Mouse (Mus musculus) stomach, postnatal 0 days (tissue): ENCODE data around the gene Zfp950. TPM values are rescaled to one million over a fixed set of nuclear protein-coding genes. Genes with fewer than 3 reads are reported as not detected.

Source experiments
- ATAC-seq: fragments of 200-750 bp; cut with Nextera tagmentation; 2 replicates; pipeline ENCODE4 v1.8.0; 2017; ENCODE audit not compliant: low FRiP score, low TSS enrichment
- DNase-seq: peaks from one replicate; pipeline ENCODE4 v3.0.0-alpha.2; 2016; ENCODE audit warnings: low spot score
- H3K27ac ChIP-seq: fragments of 300-500 bp; sonication (generic); replicated peaks from 2 replicates; pipeline ENCODE4 v1.5.1; 2014; ENCODE audit warnings: mild to moderate bottlenecking, control low read depth
- H3K27me3 ChIP-seq: fragments of 300-500 bp; sonication (generic); 2 replicates; pipeline ENCODE4 v1.6.1; 2014; ENCODE audit warnings: low read length; ENCODE audit not compliant: control insufficient read depth, insufficient read depth
- H3K36me3 ChIP-seq: fragments of 300-500 bp; sonication (generic); 2 replicates; pipeline ENCODE4 v1.6.1; 2014; ENCODE audit warnings: low read length, mixed read lengths; ENCODE audit not compliant: control insufficient read depth, insufficient read depth
- H3K4me1 ChIP-seq: fragments of 300-500 bp; sonication (generic); replicated peaks from 2 replicates; pipeline ENCODE4 v1.6.1; 2014; ENCODE audit warnings: antibody characterized with exemption; ENCODE audit not compliant: control insufficient read depth, insufficient read depth
- H3K4me2 ChIP-seq: fragments of 300-500 bp; sonication (generic); replicated peaks from 2 replicates; pipeline ENCODE4 v1.6.1; 2014; ENCODE audit warnings: low read depth, mild to moderate bottlenecking, control low read depth, moderate library complexity
- H3K4me3 ChIP-seq: fragments of 300-500 bp; sonication (generic); 2 replicates; pipeline ENCODE4 v1.5.1; 2014; ENCODE audit warnings: low read depth, low read length, control low read depth
- H3K9ac ChIP-seq: fragments of 300-500 bp; sonication (generic); 2 replicates; pipeline ENCODE4 v1.6.1; 2014; ENCODE audit warnings: mild to moderate bottlenecking, low read length, control low read depth, mixed read lengths
- H3K9me3 ChIP-seq: fragments of 300-500 bp; sonication (generic); 2 replicates; pipeline ENCODE4 v1.6.1; 2016; ENCODE audit warnings: low read length; ENCODE audit not compliant: control insufficient read depth
- CTCF ChIP-seq: IDR thresholded peaks from 2 replicates; pipeline ENCODE4 v1.5.1; 2016; ENCODE audit warnings: antibody characterized with exemption, low read depth, mild to moderate bottlenecking, moderate library complexity
- EP300 ChIP-seq: optimal IDR thresholded peaks from 2 replicates; pipeline ENCODE3; 2016; ENCODE audit warnings: antibody characterized with exemption
- WGBS: fragments of 180-500 bp; shearing (Covaris S2); extraction: QIAGEN DNeasy Blood & Tissue Kit; methylation state at CpG from one replicate; pipeline ENCODE4 v1.1.7; 2014; 5-methylcytosine and 5-hydroxymethylcytosine counted together
- polyA plus RNA-seq: library from polyadenylated mRNA; unstranded; fragments of >200 nt; fragmentation: Nextera tagmentation; extraction: Ambion mirVana; gene quantifications from 2 replicates; pipeline ENCODE4 v1.2.1, GENCODE M21; 2015

Gene Zfp950
- polyA plus RNA-seq, 1 experiment from 2014 or later = 14.6 TPM

DNA sequence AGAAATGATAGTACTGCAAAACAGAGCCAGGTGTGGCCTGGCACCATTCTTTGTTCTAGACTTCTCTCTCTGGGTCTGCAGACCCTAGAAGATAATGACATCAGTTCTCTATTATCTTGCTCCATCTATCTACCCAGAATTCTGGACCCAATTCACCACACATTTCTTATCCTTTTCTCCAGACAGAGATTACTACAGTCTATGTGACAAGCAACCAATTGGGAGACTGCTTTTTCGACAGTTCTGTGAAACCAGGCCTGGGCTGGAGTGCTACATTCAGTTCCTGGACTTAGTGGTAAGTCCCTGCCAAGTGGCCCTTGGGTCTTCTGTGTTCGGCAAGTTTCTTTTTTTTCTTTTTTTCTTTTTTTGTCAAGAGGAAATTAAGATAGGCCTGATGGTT lies 109.1 kb downstream of the Zfp950 start:
- no peak for DNase-seq
- Histone ChIP-seq H3K4me1 (no peaks in the 10 kb centered on the region), H3K36me3 (no peaks in the 10 kb centered on the region), H3K9ac (no peak overlapping the region), H3K4me3 (no peak overlapping the region), H3K27me3 (no peaks in the 10 kb centered on the region), H3K27ac (no peak overlapping the region), H3K9me3 (no peaks in the 10 kb centered on the region), H3K4me2 (no peak overlapping the region)
- no peak for ATAC-seq
- TF ChIP-seq CTCF (no peak), EP300 (no peak)
- WGBS = 70% methylated on average over 2 of the region's 2 CpGs

DNA sequence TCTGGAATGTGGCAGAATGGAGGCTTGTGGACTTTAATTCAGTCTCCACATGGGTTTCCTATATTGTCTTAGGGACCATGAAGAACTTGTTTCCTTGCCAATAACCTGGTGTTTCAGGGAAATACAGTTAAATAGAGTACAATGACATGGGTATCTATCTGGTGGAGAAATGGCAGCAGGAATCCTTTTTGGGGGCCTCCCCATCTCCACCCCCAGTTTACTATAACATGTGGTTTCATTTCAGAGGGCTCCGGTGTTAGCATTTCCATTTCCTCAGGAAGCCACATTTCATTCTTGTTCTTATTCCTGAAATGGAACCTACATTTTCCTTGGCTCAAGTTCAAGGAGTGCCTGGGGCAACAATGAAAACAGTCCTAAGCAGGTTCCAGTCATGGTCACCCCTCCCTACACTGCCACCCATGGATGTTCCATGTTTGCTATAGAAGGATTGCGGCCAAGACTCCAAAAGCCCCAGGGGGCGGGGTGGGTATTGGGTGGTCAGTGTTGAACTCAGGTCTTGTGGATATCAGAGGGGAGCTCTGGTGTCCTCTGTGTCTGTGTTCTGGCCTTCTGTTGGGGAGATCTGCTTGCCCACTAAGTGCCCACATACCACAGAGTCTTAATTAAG lies 118.6 kb downstream of the Zfp950 start:
- ATAC-seq (no peak), DNase-seq (no peak)
- Histone ChIP-seq H3K9me3 (no peaks in the 10 kb centered on the region), H3K4me2 (no peak overlapping the region), H3K4me3 (no peak overlapping the region), H3K4me1 (no peaks in the 10 kb centered on the region), H3K9ac (no peak overlapping the region), H3K36me3 (no peaks in the 10 kb centered on the region), H3K27ac (no peak overlapping the region), H3K27me3 (no peaks in the 10 kb centered on the region)
- 71% methylated on average over 3 of the region's 3 CpGs for WGBS
- TF ChIP-seq EP300 = no peak

DNA sequence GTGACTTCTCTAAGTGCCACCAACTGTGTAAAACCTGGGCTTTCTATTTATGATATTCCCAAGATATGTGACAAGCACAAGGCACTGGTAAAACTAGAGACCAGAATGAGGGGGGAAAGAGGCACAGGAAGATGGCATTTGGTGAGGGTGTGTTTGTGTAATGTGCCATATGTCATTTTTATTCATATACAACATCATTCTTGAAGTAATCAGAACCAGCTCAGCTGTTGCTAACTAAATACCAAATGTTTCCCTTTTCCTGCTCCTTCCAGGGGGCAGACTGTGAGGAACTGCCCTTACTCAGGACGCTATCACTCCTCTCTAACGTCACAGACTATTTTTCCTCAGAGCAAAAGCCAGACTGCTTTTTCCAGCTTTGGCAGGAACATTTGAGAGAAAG lies 119.1 kb downstream of the Zfp950 start:
- ATAC-seq (no peak), DNase-seq (no peak)
- Histone ChIP-seq H3K27me3 (no peaks in the 10 kb centered on the region), H3K36me3 (no peaks in the 10 kb centered on the region), H3K4me3 (no peak overlapping the region), H3K9ac (no peak overlapping the region), H3K4me2 (no peak overlapping the region), H3K4me1 (no peaks in the 10 kb centered on the region), H3K27ac (no peak overlapping the region; the same call in 1 of the 2 replicates), H3K9me3 (no peaks in the 10 kb centered on the region)
- TF ChIP-seq CTCF (no peak), EP300 (no peak)
- 21% methylated on average over 2 of the region's 2 CpGs for WGBS

DNA sequence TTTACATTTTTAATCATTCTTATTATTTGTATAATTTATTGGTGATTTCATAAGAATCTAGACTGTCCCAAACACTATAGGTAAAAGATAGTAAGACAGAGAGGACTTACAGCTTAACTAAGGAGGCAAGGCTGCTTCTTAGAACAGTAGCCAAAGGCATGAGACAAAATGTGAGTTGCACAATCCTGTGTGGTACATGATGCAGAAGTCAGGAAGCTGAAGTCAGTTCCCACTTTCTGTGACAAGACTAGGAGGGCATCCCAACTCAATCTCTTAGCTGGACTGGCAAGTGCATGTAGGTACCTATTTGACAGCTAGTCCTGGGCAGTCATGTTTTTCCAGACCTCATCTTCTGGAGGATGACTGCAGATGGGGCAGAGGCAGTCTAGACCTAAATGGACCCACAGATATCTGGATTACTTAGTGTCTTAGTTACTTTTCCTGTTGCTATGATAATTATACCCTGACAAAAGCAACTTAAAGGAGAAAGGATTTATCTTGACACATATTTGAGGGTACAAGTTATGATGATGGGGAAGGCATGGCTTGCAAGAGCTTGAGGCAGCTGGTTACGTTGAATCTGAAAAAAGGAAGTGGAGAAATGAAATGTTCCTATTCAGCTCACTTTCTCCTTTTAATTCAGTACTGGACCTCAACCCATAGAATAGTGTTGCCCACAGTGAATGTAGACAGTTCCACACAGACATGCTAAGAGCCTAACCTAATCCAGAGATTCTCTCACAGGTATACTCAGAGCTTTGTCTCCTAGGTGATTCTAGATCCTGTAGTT lies 123.0 kb downstream of the Zfp950 start:
- DNase-seq = no peak

DNA sequence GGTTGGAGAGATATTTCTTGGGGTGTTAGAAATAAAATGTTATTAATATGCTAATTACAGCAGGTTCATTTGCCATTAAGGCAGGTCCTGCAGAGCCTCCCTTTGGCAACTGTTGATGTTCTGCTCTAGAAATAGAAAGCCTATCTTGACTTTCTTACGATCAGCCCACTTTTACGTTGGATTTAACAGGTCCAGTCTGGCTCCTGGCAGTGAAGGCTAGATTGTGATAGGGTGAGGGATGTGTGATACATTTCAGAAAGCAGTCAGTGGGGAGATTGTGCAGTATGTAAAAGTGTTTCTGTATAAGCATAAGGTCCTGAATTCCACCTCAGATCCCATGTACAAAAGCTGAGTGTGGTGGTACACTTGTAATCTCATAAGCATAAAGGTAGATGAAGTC lies 131.4 kb downstream of the Zfp950 start:
- Histone ChIP-seq H3K9ac (no peak overlapping the region), H3K4me1 (no peaks in the 10 kb centered on the region), H3K9me3 (no peaks in the 10 kb centered on the region), H3K36me3 (no peaks in the 10 kb centered on the region), H3K27me3 (no peaks in the 10 kb centered on the region), H3K4me3 (no peak overlapping the region), H3K4me2 (no peak overlapping the region), H3K27ac (no peak overlapping the region)
- no peak for DNase-seq
- WGBS = 81% methylated on average over 2 of the region's 2 CpGs
- no peak for ATAC-seq
- TF ChIP-seq EP300 (no peak), CTCF (no peak)

More for the DNA sequence above, 123.0 kb downstream of the Zfp950 start:
- no peak overlapping the region for H3K4me3 ChIP-seq
- no peak overlapping the region for H3K27ac ChIP-seq
- H3K27me3 ChIP-seq = no peaks in the 10 kb centered on the region
- H3K4me1 ChIP-seq = no peaks in the 10 kb centered on the region
- no peak overlapping the region for H3K4me2 ChIP-seq
- TF ChIP-seq EP300 (no peak), CTCF (no peak)
- WGBS = 93% methylated on average over 1 of the region's 1 CpGs
- ATAC-seq = no peak
- no peak overlapping the region for H3K9ac ChIP-seq
- H3K36me3 ChIP-seq = no peaks in the 10 kb centered on the region
- no peaks in the 10 kb centered on the region for H3K9me3 ChIP-seq

Other genes starting within 250 kb of the Zfp950 start
- 0.07 and 0.13 TPM in 2 replicates for gene Gm7102, start 35.5 kb upstream of the Zfp950 start, polyA plus RNA-seq
- not detected in 2 replicates for gene Gm6020, start 43.0 kb upstream of the Zfp950 start, polyA plus RNA-seq
- gene Csf2ra, start 87.6 kb upstream of the Zfp950 start, polyA plus RNA-seq = 8.4 and 9.0 TPM in 2 replicates
- gene Gm21060, start 156.2 kb upstream of the Zfp950 start, polyA plus RNA-seq = not detected in 2 replicates